Mouse (Mus musculus): ENCODE results near the gene Amh.

DNA sequence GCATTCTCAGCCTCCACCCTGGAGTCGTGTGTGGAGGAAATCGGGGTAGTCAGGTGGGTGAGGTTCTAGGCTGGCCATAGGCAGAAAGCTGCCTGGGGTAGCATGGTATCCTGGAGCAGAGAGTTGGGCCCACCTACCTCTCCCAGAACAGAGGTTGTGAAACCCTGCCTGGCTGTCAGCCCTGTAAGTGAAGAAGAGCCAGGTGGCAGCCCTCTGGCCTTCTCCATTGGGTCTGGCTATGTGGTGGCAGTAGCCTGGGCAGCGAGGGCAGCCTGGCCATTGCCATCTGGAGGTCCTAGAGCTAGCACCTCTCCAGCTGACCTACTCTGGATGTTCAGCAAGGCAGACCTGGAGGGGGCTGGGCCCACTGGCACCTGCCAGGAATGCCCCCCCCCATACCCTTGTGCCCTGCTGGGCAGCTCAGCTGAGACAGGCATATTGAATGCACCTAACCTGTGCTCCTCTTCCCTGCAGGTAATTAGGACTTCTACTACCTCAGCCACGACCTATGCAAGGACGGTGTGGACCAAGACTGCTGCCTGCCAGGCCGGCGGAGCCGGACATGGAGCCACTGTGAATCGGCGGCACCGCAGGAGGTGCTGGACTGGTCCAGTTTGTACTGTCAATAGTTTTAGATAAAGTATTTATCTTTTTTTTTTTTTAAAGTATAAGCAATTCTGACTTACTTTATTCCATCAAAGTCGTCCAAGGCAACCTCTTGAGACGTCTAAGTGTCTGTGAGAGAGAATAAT lies 11.8 kb upstream of the Amh start:
- no peak for TF ChIP-seq POLR2A (IDR thresholded peaks at IDR 0.05; ENCODE audit: insufficient read depth, low read depth, low read length)
- no peak for TF ChIP-seq CTCF (IDR thresholded peaks at IDR 0.05; ENCODE audit: insufficient read depth, low read depth, low read length)

All from olfactory bulb, adult 2 months (tissue).